Mouse (Mus musculus) cerebellum, postnatal 4 days (tissue): ENCODE data around the gene Snx32.

Experiments used
- DNase-seq, 2 experiments: peaks; one replicate each; pipeline ENCODE4 v3.0.0; 2022; ENCODE audit warnings: low spot score in 2 of 2, mixed read lengths in 1 of 2

Snx32 gene

DNA sequence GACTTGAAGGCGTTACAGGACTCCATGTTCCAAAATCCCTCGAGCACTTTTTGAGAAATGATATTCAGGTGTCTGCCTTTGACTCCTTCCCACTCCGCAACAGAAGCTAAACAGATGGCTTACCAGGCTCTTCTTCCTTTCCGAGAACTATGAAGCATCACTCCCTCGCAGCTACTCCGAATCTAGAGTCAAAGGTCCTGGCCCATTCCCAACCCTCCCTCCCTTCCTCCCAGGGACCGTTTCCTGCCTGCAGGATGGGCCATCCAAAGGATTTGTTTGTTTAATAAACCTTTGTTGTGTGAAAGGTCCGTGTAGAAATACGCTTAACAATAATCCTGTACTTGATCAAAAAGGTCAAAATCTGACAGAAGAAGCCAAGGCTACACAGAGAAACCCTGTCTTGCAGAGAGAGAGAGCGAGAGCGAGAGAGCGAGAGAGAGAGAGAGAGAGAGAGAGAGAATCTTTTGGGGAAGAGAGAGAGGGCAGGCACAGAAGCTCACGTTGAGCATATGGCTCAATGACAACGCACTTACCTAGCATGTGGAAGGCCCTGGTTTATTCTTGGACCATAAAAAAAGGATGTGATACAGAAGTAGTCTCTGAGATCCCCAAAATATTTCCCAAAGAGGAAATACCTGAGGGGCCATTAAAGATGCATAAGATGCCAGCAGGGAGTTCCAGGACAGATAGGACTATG, 52.4 kb downstream of the Snx32 start, which contains the start of gene Ccdc85b:
Gene Ccdc85b, minus strand, starts transcription at position 149 of the 697 bp plus-strand sequence.
- DNase-seq, result no peak

DNA sequence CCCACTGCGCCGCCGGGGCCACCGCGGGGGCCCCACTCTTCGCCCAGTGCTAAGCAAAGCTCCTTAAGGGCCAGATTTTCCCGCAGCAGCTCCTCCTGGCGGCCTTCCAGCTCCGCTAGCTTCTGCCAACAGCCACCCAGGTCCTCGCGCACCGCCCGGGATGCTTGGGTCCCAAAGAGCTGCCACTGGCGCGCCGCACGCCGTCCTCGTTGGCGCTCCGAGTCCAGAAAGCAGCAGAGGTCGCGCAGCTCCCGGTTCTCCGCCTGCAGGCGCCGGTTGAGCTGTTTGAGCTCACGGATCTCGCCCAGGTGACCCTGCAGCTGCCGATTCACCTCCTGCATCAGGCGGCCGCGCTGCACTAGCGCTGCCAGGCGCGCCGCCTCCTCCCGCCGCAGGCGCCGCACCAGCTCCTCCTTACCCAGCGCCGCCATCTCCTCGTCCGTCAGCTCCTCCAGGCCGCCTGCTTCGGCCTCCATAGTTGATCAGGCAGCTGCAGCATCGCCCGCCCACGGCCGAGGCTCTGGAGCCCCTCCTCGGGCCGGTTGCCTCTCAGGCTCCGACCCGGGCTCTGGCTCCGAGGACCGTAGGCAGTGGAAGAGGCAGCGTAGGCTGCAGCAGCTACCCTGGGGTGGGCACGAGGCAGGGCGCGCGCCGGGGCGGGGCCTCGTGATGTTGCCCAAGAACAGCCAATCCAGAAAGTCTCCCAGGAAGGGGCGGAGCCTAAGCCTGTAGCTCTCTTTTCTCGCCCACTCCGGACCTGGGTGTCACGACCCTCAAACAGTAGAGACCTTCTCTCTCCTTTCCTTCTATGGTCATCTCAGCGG, 53.2 kb downstream of the Snx32 start:
- peak; percentile 86 to 95 for DNase-seq

- DNase-seq, result no peak
These were observed 54.0 kb downstream of the Snx32 start for GRCm38 (mm10) chr19:5456241-5456921.

DNA sequence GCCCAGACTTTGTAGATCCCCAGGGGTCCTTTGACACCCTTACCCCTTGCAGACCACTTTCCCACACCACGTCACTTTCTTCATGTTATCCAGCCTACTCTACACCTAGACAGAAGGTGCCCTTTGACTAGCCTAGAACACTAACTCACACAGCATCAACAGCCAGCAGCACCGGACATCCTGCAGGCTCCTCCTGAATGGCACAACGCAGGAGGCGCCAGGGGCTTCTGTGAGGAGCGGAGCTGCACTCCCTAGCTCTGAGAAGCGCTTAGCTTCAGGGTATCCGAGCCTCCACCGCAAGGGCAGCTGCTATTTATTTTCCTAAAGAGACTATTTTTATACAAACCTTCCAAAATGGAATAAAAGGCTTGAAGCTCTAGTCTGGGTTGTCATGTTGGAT, 54.8 kb downstream of the Snx32 start:
- no peak for DNase-seq

- no peak for DNase-seq
These were observed 55.3 kb downstream of the Snx32 start for GRCm38 (mm10) chr19:5455037-5455436.

DNA sequence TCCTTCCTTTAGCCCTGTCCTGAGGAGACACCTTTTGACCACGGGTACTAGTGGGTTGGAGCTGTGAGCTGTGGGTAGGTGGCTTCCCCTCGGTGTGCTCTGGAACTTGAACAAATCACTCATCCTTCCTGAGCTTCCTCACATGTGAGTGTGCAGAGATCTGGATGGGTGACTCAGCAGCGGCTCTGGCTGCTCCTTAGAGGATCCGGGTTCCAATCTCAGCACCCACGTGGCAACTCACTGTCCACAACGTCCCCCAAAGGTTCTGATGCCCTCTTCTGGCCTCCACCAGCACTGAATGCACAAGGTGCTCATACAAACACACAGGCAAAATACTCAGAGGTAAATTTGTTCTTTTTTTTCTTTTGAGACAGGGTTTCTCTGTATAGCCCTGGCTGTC, 58.6 kb downstream of the Snx32 start:
- no peak for DNase-seq

- DNase-seq, result no peak
These were observed 60.7 kb downstream of the Snx32 start for GRCm38 (mm10) chr19:5449673-5450072.

- DNase-seq, result no peak
These were observed 61.8 kb downstream of the Snx32 start for GRCm38 (mm10) chr19:5448354-5449150.

DNA sequence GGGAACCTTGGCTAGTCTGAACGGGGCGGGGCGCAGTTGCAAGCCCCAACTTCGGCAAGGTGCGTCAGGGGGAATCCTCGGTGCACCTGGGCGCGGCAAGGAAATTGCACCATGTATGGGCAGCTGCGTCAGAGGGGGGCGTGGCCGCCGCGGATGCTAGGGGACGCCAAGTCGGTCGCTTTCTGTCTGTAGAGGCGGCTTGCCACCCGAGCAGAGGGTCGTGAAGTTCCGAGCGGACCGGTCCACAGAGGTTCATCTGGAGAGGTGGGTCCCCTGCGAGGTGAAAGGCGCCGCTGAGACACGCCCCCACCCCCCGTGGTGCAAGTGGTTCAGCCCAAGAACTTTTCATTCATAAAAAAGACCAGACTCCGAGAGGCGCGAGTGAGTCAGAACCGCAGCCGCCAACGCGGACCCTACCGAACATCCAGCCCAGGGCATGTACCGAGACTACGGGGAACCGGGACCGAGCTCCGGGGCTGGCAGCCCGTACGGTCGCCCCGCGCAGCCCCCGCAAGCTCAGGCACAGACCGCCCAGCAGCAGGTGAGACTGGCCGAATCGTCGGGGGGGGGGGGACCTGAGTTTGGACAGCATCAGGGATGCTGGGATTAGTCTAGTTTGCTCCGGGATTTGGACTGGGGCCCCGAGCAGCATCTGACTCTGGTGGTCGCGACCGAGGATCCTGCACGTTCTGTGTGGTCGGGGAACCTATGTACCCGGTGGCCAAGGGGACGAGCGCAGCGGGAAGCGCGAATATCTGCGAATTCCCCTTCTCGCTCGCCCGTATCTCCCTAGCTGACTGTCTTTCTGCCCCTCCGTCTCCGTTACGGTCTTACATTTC, 62.6 kb downstream of the Snx32 start, which contains the start of gene Fosl1:
Gene Fosl1, plus strand, starts transcription at position 33 of the 839 bp plus-strand sequence.
- DNase-seq, result peak in 1 of 2 experiments; percentile 63

- DNase-seq, result no peak
These were observed 64.6 kb downstream of the Snx32 start for GRCm38 (mm10) chr19:5445747-5446146.

GRCm38 (mm10) chr19:5444954-5445353, 65.4 kb downstream of the Snx32 start:
- DNase-seq, result no peak

DNA sequence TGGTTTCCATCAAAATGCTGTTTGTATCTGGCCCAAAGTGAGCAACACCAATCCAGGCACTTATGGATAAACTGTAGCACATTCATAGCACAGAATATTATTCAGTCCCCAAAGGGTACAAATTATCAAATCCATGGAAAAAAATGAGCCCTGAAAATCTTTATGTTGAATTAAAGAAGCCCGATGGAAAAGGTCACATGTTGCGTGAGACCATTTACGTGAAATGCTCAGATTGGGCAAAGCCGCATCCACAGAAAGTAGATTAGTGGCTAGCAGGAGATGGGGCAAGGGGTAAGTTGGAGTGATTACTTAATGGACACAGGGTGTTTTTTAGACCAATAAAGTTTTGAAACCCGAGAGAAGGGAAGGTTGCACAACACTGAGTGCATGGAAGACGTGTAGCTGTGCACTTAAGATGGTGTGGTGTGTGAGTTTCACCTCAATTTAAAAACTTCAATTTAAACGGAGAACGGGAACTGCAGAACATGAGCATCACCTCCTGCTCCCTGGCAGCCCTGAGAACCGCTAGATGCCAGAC, 65.9 kb downstream of the Snx32 start:
- DNase-seq, result no peak
